Comparison of ENCODE assay signal across 22 mouse cellular contexts in the genomic region with DNA sequence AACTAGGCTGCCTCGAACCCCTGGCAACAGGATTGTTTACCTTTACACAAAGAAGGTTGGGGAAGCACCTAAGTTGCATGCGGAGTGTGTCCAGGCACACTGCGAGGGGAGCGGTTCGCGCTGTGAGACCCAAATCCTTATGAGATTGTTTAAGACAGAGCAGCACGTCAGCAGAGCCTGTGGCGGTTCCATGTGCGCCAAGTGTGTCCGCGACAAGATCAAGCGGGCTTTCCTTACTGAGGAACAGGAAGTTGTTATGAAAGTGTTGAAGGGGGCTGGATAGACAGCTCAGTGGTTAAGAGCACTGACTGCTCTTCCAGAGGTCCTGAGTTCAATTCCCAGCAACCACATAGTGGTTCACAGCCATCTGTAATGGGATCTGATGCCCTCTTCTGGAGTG. TPM values are rescaled to one million over a fixed set of nuclear protein-coding genes. Genes with fewer than 3 reads are reported as not detected.
DNase-seq lines count a peak whose midpoint lies in the region; ATAC-seq and TF ChIP-seq lines count a peak whose summit lies in the region.
"Had no signal": no experiment of that assay in that cellular context is flagged by ENCODE, and none has a peak within 500 bp of the region (broad histone marks: within the 10 kb centered on the region; RNA-seq: fewer than 3 reads in every experiment).

No protein-coding gene starts in this region.

- H3K27ac ChIP-seq in bone marrow, adult 2 months (ENCODE audit: control insufficient read depth, insufficient read depth, low read depth, low read length, poor library complexity): peak overlapping the region; percentile 5; the same call in 1 of the 2 replicates
- no peak overlapping the region for H3K27ac ChIP-seq in forebrain, embryonic 14.5 days (ENCODE audit: low read depth, low read length)
- H3K27ac ChIP-seq: embryonic facial prominence, embryonic 10.5 days; forebrain, embryonic 13.5 days; heart, embryonic 13.5 days; hindbrain, embryonic 13.5 days; hindbrain, postnatal 0 days had no signal

- no peak overlapping the region for H3K4me2 ChIP-seq in forebrain, embryonic 14.5 days (ENCODE audit: low read length)
- H3K4me2 ChIP-seq: forebrain, embryonic 13.5 days; heart, embryonic 13.5 days; hindbrain, embryonic 13.5 days had no signal

- H3K27me3 ChIP-seq in forebrain, embryonic 14.5 days (replicated peaks; ENCODE audit: control insufficient read depth, insufficient read depth, low read length): peaks cover 40% of the 10 kb centered on the region

- no peak for TF ChIP-seq CTCF in bone marrow, adult 2 months (IDR thresholded peaks at IDR 0.05; ENCODE audit: control insufficient read depth, insufficient read depth, low read length)

- peak; percentile 39 for ATAC-seq in common myeloid progenitor, adult 5-6 weeks (replicated peaks; ENCODE audit: low read depth, poor library complexity, severe bottlenecking)
- 0 out of 2 replicates have a peak, but pooled peaks have one; percentile 28 for ATAC-seq in megakaryocyte, adult 5-6 weeks (ENCODE audit: poor library complexity, severe bottlenecking)
- no peak for ATAC-seq in forebrain, embryonic 14.5 days
- ATAC-seq: forebrain, embryonic 13.5 days; hindbrain, postnatal 0 days had no signal

- H3K4me3 ChIP-seq in bone marrow, adult 2 months (replicated peaks; ENCODE audit: control insufficient read depth, low read depth, low read length): no peak overlapping the region
- H3K4me3 ChIP-seq in forebrain, embryonic 14.5 days (ENCODE audit: low read depth, low read length): no peak overlapping the region
- H3K4me3 ChIP-seq: embryonic facial prominence, embryonic 10.5 days; forebrain, embryonic 13.5 days; heart, embryonic 13.5 days; hindbrain, embryonic 13.5 days had no signal

- no peak overlapping the region for H3K9ac ChIP-seq in forebrain, embryonic 14.5 days (ENCODE audit: low read length)
- H3K9ac ChIP-seq: forebrain, embryonic 13.5 days; heart, embryonic 13.5 days; hindbrain, embryonic 13.5 days had no signal

- peaks cover 11% of the 10 kb centered on the region for H3K4me1 ChIP-seq in bone marrow, adult 2 months (ENCODE audit: control insufficient read depth, insufficient read depth, low read length)
- no peaks in the 10 kb centered on the region for H3K4me1 ChIP-seq in forebrain, embryonic 14.5 days (ENCODE audit: control insufficient read depth, insufficient read depth, low read length)

- peak; percentile 31 for DNase-seq in kidney, postnatal 10 days
- DNase-seq in kidney, postnatal 4 days: no peak
- DNase-seq in testis, postnatal 10 days (ENCODE audit: low spot score): no peak
- DNase-seq in forebrain, embryonic 14.5 days (ENCODE audit: low spot score): no peak
- no peak for DNase-seq in heart, adult 18-20 months
- DNase-seq: adrenal gland, postnatal 25 days; cerebellum, adult 18-20 months; cerebellum, adult 9-11 months; cerebellum, postnatal 36 days; gastrocnemius, postnatal 36 days; heart, postnatal 36 days had no signal

- H3K36me3 ChIP-seq in forebrain, embryonic 14.5 days (ENCODE audit: control insufficient read depth, insufficient read depth, low read length): no peaks in the 10 kb centered on the region
- H3K36me3 ChIP-seq: embryonic facial prominence, embryonic 10.5 days; heart, embryonic 13.5 days; hindbrain, embryonic 13.5 days had no signal

- 23% methylated on average over 12 of the region's 12 CpGs for WGBS in bone marrow, adult 2 months
- 71% methylated on average over 12 of the region's 12 CpGs for WGBS in forebrain, embryonic 14.5 days

- no peak for TF ChIP-seq POLR2A in bone marrow, adult 2 months (IDR thresholded peaks at IDR 0.05; ENCODE audit: borderline replicate concordance, control insufficient read depth, low read depth, low read length)

- H3K9me3 ChIP-seq in forebrain, embryonic 14.5 days (replicated peaks; ENCODE audit: control insufficient read depth, low read length): no peaks in the 10 kb centered on the region
- H3K9me3 ChIP-seq: embryonic facial prominence, embryonic 10.5 days; forebrain, embryonic 13.5 days; heart, embryonic 13.5 days; hindbrain, embryonic 13.5 days had no signal

RNA-seq across cellular contexts. Expression of a gene that starts 5.1 kb away (rescaled TPM):
- 4.2 and 10.3 TPM in 2 replicates for polyA plus RNA-seq in bone marrow, adult 2 months (2011; ENCODE audit: insufficient read depth, insufficient read length, low replicate concordance, missing spikeins)
- 3.1 and 4.2 TPM in 2 replicates for total RNA-seq in common myeloid progenitor, adult 5-6 weeks (2017)
- 0.09 and 0.14 TPM in 2 replicates for total RNA-seq in megakaryocyte, adult 5-6 weeks (2015)
- 0.28 and 0.62 TPM in 2 replicates for total RNA-seq in megakaryocyte, adult 5-6 weeks (2017)
- polyA plus RNA-seq in forebrain, embryonic 14.5 days (2014; fragmentation: Nextera tagmentation; extraction: Ambion mirVana): 0.16 and 0.25 TPM in 2 replicates
- total RNA-seq in heart, adult 18-20 months (2021): 1 to 10 TPM in 1 of 2 experiments, under 1 TPM in 1; 0.77 to 1.1 TPM

RNA-seq across cellular contexts. Expression of a gene that starts 9.7 kb away (rescaled TPM):
- 10.1 and 14.6 TPM in 2 replicates for polyA plus RNA-seq in bone marrow, adult 2 months (2011; ENCODE audit: insufficient read depth, insufficient read length, low replicate concordance, missing spikeins)
- total RNA-seq in common myeloid progenitor, adult 5-6 weeks (2017): 4.6 and 7.7 TPM in 2 replicates
- 11.4 and 14.7 TPM in 2 replicates for total RNA-seq in megakaryocyte, adult 5-6 weeks (2015)
- total RNA-seq in megakaryocyte, adult 5-6 weeks (2017): 6.4 and 9.4 TPM in 2 replicates
- polyA plus RNA-seq in forebrain, embryonic 14.5 days (2014; fragmentation: Nextera tagmentation; extraction: Ambion mirVana): 9.2 and 13.0 TPM in 2 replicates
- total RNA-seq in heart, adult 18-20 months (2021): 10 to 100 TPM; 21.3 to 22.1 TPM

RNA-seq across cellular contexts. Expression of a gene that starts 39.9 kb away (rescaled TPM):
- polyA plus RNA-seq in bone marrow, adult 2 months (2011; ENCODE audit: insufficient read depth, insufficient read length, low replicate concordance, missing spikeins): 4.4 and 8.0 TPM in 2 replicates
- 2.6 and 2.8 TPM in 2 replicates for total RNA-seq in common myeloid progenitor, adult 5-6 weeks (2017)
- total RNA-seq in megakaryocyte, adult 5-6 weeks (2015): 3.9 and 6.2 TPM in 2 replicates
- 2.7 and 4.0 TPM in 2 replicates for total RNA-seq in megakaryocyte, adult 5-6 weeks (2017)
- polyA plus RNA-seq in forebrain, embryonic 14.5 days (2014; fragmentation: Nextera tagmentation; extraction: Ambion mirVana): 2.1 and 2.3 TPM in 2 replicates
- 1 to 10 TPM; 2.7 to 2.8 TPM for total RNA-seq in heart, adult 18-20 months (2021)

RNA-seq across cellular contexts. Expression of a gene that starts 39.9 kb away (rescaled TPM):
- polyA plus RNA-seq in bone marrow, adult 2 months (2011; ENCODE audit: insufficient read depth, insufficient read length, low replicate concordance, missing spikeins): 12.4 and 12.7 TPM in 2 replicates
- 33.6 and 43.7 TPM in 2 replicates for total RNA-seq in common myeloid progenitor, adult 5-6 weeks (2017)
- 27.1 and 32.1 TPM in 2 replicates for total RNA-seq in megakaryocyte, adult 5-6 weeks (2015)
- total RNA-seq in megakaryocyte, adult 5-6 weeks (2017): 15.3 and 18.0 TPM in 2 replicates
- 34.2 and 42.5 TPM in 2 replicates for polyA plus RNA-seq in forebrain, embryonic 14.5 days (2014; fragmentation: Nextera tagmentation; extraction: Ambion mirVana)
- total RNA-seq in heart, adult 18-20 months (2021): 10 to 100 TPM; 44.3 to 45.3 TPM

RNA-seq across cellular contexts. Expression of a gene that starts 49.4 kb away (rescaled TPM):
- polyA plus RNA-seq in bone marrow, adult 2 months (2011; ENCODE audit: insufficient read depth, insufficient read length, low replicate concordance, missing spikeins): not detected in 2 replicates
- 0.27 and 0.68 TPM in 2 replicates for total RNA-seq in common myeloid progenitor, adult 5-6 weeks (2017)
- total RNA-seq in megakaryocyte, adult 5-6 weeks (2015): 0.23 TPM in 1 of 2 replicates, not detected in the other
- total RNA-seq in megakaryocyte, adult 5-6 weeks (2017): not detected in 2 replicates
- polyA plus RNA-seq in forebrain, embryonic 14.5 days (2014; fragmentation: Nextera tagmentation; extraction: Ambion mirVana): 0.36 and 0.57 TPM in 2 replicates
- total RNA-seq in heart, adult 18-20 months (2021): under 1 TPM in 1 of 2 experiments, not detected in 1; 0.18 TPM
- total RNA-seq: adrenal gland, postnatal 25 days; gastrocnemius, adult 8-10 months; gastrocnemius, postnatal 36 days; heart, adult 8-10 months; heart, postnatal 36 days had no signal
- polyA plus RNA-seq: heart, embryonic 13.5 days; heart, postnatal 0 days had no signal
